9 mouse cellular contexts compared by ENCODE assay signal in the genomic region with DNA sequence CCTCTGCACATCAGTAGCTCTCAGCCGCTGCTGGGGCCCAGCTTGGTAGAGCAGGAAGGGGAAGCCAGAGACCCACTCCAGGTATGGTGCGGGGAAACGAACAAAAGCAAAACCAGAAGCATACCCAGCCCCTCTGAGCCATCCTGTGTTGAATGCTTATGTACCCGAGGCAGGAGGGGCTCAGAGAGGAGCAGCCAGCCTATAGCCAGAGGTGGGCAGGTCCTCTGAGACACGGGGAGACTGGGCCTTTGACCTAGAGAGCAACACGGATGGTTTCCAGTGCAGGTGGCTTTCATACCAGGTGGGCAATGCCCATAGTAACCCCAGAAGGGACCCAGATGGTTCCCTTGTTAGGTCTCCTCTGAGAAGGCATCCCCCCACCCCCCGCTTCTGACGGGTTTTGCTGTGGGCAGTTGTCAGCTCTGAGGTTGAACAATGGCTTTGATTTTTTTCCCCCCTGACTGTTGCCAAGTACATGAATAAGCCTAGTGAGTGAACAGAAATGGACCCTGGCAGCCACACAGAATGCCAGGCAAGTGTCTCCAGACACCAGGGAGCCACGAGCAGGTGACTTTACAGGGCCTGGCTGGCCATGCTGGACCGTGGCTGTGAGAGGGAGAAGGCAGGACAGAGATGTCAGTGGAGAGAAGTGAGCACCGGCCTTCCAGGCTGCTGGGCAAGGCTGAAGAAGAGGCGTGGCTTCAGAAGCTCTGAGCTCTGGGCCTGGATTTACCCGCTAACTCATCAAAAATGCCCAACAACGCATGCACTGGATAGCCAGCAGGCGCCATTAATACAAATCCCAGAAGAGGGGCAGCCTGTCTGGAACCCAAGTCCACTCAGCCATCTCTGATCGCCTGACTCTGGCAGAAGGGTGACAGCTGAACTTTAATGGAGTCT.
DNase-seq lines count a peak whose midpoint lies in the region; ATAC-seq lines count a peak whose summit lies in the region.
"Had no signal": no experiment of that assay in that cellular context is flagged by ENCODE, and none has a peak within 500 bp of the region (broad histone marks: within the 10 kb centered on the region; RNA-seq: fewer than 3 reads in every experiment).

No protein-coding gene starts in this region.

- ATAC-seq in hematopoietic stem cell, adult 5-6 weeks (replicated peaks in 1 of 2; ENCODE audit: insufficient read depth in 1 of 2, low FRiP score in 2 of 2, low TSS enrichment in 1 of 2, low read depth in 1 of 2, poor library complexity in 2 of 2, severe bottlenecking in 2 of 2), result peak; percentile 43 to 52; a peak in 3 of 4 replicates
- ATAC-seq in inflammation-experienced regulatory T-cells, adult 6 months, result no peak

- H3K27ac ChIP-seq in heart, embryonic 10.5 days, result peak overlapping the region; percentile 38; the same call in 1 of the 2 replicates

- no peak overlapping the region for H3K4me3 ChIP-seq in heart, embryonic 10.5 days
- H3K4me3 ChIP-seq: myocyte had no signal

- 69% methylated on average over 16 of the region's 16 CpGs for WGBS in heart, embryonic 10.5 days

- intact Hi-C loops in heart, postnatal 25 days (cut with DNase I), result no loop called here

- DNase-seq in heart, embryonic 10.5 days (ENCODE audit: low spot score), result no peak
- DNase-seq in heart, postnatal 25 days (ENCODE audit: low spot score), result no peak
- DNase-seq in testis, postnatal 14 days (ENCODE audit: low spot score), result peak; percentile 57
- no peak for DNase-seq in testis, postnatal 10 days (ENCODE audit: low spot score)
- peak; percentile 22 for DNase-seq in telencephalon, adult 2 months (ENCODE audit: low read depth, low spot score)
- no peak for DNase-seq in lung, postnatal 4 days

- no peaks in the 10 kb centered on the region for H3K36me3 ChIP-seq in heart, embryonic 10.5 days

- H3K4me1 ChIP-seq in heart, embryonic 10.5 days, result peaks cover 17% of the 10 kb centered on the region

- no peaks in the 10 kb centered on the region; the same call in 1 of the 2 replicates for H3K27me3 ChIP-seq in heart, embryonic 10.5 days (ENCODE audit: insufficient read depth, poor library complexity, severe bottlenecking)

- no peaks in the 10 kb centered on the region for H3K9me3 ChIP-seq in heart, embryonic 10.5 days

Comparison
In these comparisons a context has a peak if more than half of its experiments do, and no peak if none do; other contexts are left out.
1. DNase-seq: peak in testis, postnatal 14 days (single experiment) and telencephalon, adult 2 months (single experiment); none in heart, embryonic 10.5 days (single experiment), heart, postnatal 25 days (single experiment), testis, postnatal 10 days (single experiment) and lung, postnatal 4 days (0 of 2).